Mouse (Mus musculus) bone marrow, adult 2 months (tissue): ENCODE data around the gene Igsf11. TPM values are rescaled to one million over a fixed set of nuclear protein-coding genes. Genes with fewer than 3 reads are reported as not detected.

Source experiments
- H3K27ac ChIP-seq: fragments of 200-500 bp; 2 replicates; pipeline ENCODE4 v1.5.1; 2012; ENCODE audit warnings: low read depth, mild to moderate bottlenecking, control low read depth, inconsistent platforms, low read length; ENCODE audit not compliant: control insufficient read depth, poor library complexity, insufficient read depth
- H3K4me1 ChIP-seq: fragments of 200-500 bp; 2 replicates; pipeline ENCODE4 v1.6.1; 2011; ENCODE audit warnings: low read length; ENCODE audit not compliant: control insufficient read depth, insufficient read depth
- H3K4me3 ChIP-seq: fragments of 200-500 bp; replicated peaks from 2 replicates; pipeline ENCODE3; 2011; ENCODE audit warnings: mild to moderate bottlenecking, low read depth, low read length, control low read depth; ENCODE audit not compliant: control insufficient read depth
- CTCF ChIP-seq: fragments of 200-500 bp; IDR thresholded peaks from 2 replicates; pipeline ENCODE4 v1.5.1; 2011; ENCODE audit warnings: low read length, control low read depth; ENCODE audit not compliant: control insufficient read depth, insufficient read depth
- POLR2A ChIP-seq: fragments of 200-500 bp; IDR thresholded peaks from 2 replicates; pipeline ENCODE4 v1.6.1; 2011; ENCODE audit warnings: low read depth, mild to moderate bottlenecking, control low read depth, low read length, borderline replicate concordance; ENCODE audit not compliant: control insufficient read depth
- WGBS: fragments of 180-500 bp; shearing (Covaris S2); methylation state at CpG from one replicate; pipeline ENCODE4 v1.1.7; 2018; 5-methylcytosine and 5-hydroxymethylcytosine counted together
- polyA plus RNA-seq: library from polyadenylated mRNA; stranded (reverse); fragments of >200 nt; gene quantifications from 2 replicates; pipeline ENCODE4 v1.2.4, GENCODE M21; 2011; ENCODE audit warnings: low replicate concordance; ENCODE audit not compliant: missing spikeins, insufficient read depth, insufficient read length

Gene Igsf11
- polyA plus RNA-seq, 1 experiment: 1.2 TPM

- TF ChIP-seq CTCF (no peak), POLR2A (no peak)
- 22% methylated on average over 6 of the region's 6 CpGs for WGBS
- no peak overlapping the region for H3K4me3 ChIP-seq
- no peak overlapping the region for H3K27ac ChIP-seq
- no peaks in the 10 kb centered on the region for H3K4me1 ChIP-seq
Measured at GRCm38 (mm10) chr16:39056061-39056460, 163.6 kb downstream of the Igsf11 start.

- WGBS: 64% methylated on average over 12 of the region's 12 CpGs
- Histone ChIP-seq H3K4me3 (no peak overlapping the region), H3K27ac (no peak overlapping the region), H3K4me1 (no peaks in the 10 kb centered on the region)
- TF ChIP-seq POLR2A (no peak), CTCF (no peak)
Measured at GRCm38 (mm10) chr16:39056961-39057360, 164.5 kb downstream of the Igsf11 start.

GRCm38 (mm10) chr16:39058869-39059268, 166.4 kb downstream of the Igsf11 start:
- TF ChIP-seq CTCF (no peak), POLR2A (no peak)
- WGBS: 90% methylated on average over 2 of the region's 2 CpGs
- Histone ChIP-seq H3K27ac (no peak overlapping the region), H3K4me3 (no peak overlapping the region), H3K4me1 (no peaks in the 10 kb centered on the region)

- 19% methylated on average over 5 of the region's 5 CpGs for WGBS
Measured at GRCm38 (mm10) chr16:39062596-39062995, 170.1 kb downstream of the Igsf11 start.

GRCm38 (mm10) chr16:39065576-39065975, 173.1 kb downstream of the Igsf11 start:
- Histone ChIP-seq H3K4me1 (no peaks in the 10 kb centered on the region), H3K27ac (no peak overlapping the region), H3K4me3 (no peak overlapping the region)
- no peak for TF ChIP-seq CTCF
- TF ChIP-seq POLR2A: no peak
- WGBS: 68% methylated on average over 5 of the region's 5 CpGs

More at GRCm38 (mm10) chr16:39062596-39062995, 170.1 kb downstream of the Igsf11 start:
- Histone ChIP-seq H3K4me1 (no peaks in the 10 kb centered on the region), H3K27ac (no peak overlapping the region), H3K4me3 (no peak overlapping the region)
- no peak for TF ChIP-seq POLR2A
- no peak for TF ChIP-seq CTCF

GRCm38 (mm10) chr16:39071431-39071830, 179.0 kb downstream of the Igsf11 start:
- no peak for TF ChIP-seq CTCF
- no peak for TF ChIP-seq POLR2A
- H3K4me1 ChIP-seq: no peaks in the 10 kb centered on the region
- no peak overlapping the region for H3K4me3 ChIP-seq
- 69% methylated on average over 3 of the region's 3 CpGs for WGBS
- H3K27ac ChIP-seq: no peak overlapping the region

Other genes starting within 250 kb of the Igsf11 start
- 3.6 and 6.1 TPM in 2 replicates for gene Arhgap31, start 179.4 kb upstream of the Igsf11 start, polyA plus RNA-seq
- gene B4galt4, start 150.4 kb upstream of the Igsf11 start, polyA plus RNA-seq: 4.2 and 12.8 TPM in 2 replicates
- gene Upk1b, start 92.3 kb upstream of the Igsf11 start, polyA plus RNA-seq: not detected in 2 replicates
- not detected in 2 replicates for gene 4930435E12Rik, start 63.9 kb upstream of the Igsf11 start, polyA plus RNA-seq